Mouse (Mus musculus) urinary bladder, postnatal 25 days (tissue): ENCODE data around the gene Tiam1.

ENCODE experiments used
- DNase-seq: peaks from one replicate; pipeline ENCODE4 v3.0.0; 2022; ENCODE audit warnings: low spot score

The Tiam1 gene

DNA sequence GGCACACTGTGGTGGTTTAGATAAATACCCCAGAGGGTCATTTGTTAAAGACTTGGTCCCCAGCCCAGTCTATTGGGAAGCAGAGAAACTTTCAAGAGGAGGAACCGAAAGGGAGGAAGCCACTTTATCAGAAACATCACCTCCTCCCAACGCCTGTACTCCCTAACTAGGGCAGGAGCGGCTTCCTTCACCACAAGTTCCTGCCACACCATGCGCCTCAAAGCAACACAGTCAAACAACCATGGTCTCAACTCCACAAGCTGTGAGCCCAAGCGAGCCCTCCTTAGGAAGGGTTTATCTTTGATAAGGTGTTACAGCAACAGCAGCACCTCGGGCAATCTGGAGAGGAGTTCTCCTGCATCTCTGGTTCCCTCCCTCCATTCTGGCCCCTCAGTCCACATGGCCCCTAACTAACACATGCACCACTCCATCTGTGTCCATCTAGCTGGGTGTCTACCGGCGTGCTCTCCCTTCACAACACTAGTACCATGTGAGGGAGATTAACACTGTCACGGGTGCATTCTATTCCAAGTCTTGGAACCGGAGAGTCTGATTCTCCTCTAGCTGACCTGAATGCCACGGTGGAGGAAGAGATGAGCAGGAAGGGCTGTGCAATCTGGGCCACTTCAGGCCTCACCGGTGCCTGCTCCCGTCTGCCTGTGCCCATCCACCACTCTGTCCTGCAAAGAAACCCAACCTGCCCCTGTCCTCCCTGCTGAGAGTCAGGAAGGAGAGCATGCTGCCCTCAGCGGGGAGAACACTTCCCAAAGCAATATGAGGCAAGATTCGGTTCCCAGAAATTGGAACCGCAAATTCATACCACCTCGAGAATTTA lies 149.4 kb downstream of the Tiam1 start:
- DNase-seq, result no peak

DNA sequence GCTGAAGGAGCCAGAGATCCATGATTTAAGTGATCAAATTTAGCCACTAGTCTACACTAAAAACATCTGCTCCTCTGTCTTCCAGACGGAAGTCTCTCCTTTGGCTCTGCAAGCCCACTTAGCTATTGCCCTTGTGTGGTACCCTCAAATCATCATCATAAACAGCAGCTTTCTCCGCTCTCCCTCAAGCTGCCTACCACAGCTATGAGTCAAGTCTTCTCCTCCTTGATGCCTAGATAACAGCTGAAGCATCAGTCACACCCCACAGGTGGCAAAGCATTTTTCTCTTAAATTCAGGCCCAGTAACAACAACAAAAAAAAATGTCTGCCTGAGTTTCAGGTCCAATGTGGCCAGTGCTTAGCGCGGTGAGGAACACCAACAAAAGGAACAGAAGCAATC lies 150.1 kb downstream of the Tiam1 start:
- DNase-seq, result no peak

DNA sequence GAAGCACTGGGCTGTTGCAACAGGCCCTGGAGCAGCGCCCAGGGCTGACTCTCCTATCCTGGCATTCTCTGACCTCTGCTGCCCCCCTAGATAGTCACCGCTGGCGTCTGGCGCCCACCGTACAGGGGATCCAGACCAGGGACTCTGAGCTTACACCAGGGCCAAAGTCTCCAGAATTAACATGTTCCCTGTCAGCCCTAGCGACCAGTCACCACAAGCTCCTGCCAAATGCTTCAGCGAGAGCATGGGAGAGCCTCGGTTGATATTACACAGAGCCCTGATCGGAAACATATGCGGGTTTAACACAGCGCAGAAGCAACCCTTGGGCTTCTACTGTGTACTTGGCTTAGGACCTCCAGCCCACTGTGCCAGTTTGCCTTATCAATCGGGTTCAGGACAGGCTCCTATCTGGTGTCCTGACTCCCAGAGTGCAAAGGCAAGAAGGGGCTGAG lies 151.8 kb downstream of the Tiam1 start:
- peak; percentile 40 for DNase-seq

DNA sequence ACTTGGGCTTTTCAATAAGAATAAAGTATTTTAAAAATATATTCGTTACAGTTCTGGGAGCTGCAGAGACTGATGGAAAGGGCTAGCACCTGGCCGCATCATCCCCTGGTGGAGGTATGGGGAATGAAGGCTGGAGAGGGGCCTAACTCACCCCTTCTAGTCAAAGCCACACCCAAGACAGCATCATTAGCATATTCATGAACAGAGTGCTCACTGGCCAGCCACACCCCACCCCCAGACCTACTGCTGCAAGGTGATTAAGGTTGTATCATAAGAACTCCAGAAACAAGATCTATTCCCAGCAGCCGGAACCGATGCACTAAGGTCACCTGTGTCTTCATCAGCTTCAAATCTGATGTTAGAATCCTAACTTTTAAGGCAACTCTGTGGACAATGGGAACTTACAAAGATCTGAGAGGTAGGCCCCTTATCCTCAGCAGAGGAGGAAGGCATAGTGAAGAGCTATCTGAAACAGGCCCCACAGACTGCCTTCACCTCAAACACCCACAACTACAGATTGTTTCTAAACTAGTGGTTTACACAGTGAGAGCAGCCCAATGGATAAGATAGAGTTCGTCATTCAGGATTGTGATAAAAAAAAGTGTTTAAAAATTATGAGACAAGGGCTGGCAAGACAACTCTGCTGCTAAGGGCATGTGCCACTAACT lies 153.1 kb downstream of the Tiam1 start:
- DNase-seq, result no peak

DNA sequence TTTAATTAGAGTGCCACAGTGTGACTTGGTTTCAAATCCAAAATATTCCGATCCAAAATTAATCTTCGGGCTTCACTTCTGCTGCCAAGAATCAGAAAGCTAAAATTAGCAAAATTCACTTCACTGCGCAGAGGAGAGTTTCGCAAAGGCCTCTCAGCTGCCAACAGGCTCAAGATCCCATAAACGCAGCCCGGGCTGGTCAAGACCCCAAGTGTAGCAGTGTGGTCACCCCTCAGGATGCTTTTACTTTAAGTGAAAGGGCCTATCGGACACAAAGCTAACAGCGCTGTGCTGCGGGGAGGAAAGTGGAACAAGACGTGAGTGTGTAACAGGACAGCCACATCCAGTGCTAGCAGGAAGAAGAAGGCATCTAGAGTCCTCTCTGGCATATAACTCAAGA lies 153.8 kb downstream of the Tiam1 start:
- DNase-seq, result no peak

DNA sequence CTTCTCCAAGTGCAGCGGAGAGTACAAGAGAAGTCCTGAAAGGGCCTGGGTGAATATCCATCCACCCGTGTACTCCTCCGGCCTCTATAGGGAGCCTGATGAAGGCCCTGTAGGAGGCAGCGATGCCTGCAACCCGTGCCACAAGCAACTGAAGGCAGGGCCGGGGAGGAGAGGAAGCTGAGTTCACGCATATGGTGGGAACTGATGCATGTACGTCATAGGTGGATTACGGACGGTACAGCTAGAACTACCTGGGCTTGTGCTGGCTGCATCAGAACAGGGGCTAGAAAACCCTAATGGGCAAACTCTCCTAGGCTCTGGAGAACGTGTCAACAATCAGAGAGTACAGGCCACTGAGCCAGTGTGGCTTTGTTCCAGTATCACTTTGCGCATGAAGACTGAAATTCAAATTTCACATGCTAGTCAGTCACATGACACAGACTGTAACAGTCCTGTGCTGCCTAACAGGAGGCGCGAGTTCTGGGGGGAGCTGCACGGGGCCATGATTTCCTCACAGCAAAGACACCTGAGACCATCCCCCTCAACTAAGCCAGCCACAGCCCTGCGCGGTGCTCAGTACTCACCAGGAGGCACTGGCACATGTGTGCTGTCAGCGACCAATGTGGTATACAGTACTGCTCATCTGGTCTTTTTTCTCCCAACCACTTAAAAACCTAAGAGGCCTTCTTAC lies 156.8 kb downstream of the Tiam1 start:
- no peak for DNase-seq

DNA sequence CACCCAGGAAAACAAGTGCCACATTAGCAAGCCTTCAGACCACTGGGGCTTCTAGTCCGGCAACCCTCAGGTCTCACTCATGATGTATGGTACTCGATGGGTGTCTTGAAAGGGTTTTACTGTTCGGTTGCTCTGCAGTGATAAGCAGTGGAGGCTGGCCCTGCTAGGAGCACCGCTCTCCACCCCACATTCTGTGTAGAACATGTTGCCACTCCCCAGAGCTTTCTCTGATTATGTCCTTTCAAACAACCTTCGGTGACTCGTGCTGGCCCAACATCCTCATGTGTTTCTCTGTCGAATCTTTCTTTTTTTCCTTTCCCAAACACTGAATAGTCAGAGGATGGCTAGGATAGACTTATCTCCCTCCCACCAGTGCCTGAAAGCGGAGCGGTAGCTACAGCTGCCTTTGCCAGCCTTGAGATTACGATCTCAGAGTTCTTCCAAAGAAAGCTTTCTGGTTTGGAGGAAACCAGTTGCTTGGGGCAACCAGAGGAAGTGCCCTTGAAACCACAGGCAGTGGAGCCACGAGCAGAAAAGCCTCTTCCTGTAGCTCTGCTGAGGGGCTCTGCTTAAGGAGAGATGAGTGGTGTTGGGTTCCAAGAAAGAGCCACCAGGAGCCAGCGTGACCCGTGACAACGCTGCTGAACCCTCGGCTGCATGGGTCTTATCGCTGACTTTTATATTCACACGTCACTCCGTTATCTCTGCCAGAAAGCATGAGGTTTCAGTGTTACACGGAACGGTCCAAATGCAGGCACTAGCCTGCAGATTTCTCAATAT lies 157.7 kb downstream of the Tiam1 start:
- DNase-seq, result no peak

DNA sequence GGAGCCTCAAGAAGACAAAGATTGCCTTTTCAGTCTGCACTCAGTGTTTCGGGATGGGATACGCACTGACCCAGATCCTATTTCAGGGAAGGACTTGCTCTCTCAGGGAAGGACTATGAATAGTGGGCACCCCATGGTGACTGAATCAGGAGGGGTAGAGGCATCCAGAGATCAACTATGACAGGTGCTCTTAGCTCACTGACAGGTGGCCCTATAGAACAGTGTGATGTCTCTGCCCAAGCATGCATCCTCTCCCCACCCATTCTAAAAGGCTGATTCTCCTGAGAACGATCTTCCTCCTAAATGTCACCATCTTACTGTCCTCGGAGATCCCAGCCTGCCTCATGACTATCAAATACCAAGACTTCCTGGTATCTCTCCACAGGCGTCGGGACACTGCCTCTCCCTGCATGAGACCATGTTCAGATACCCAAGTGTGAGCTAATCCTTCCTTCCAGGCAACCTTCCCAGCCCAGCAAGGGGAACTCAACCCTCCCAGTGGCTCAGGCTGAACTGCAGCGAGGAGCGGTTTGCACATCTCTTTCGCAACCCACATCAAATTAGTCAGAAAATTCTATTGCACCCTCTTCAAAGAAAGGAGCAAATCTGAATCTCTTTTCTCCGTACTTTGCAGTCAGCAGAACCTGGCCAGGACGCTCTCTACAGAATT lies 163.4 kb downstream of the Tiam1 start:
- no peak for DNase-seq

DNA sequence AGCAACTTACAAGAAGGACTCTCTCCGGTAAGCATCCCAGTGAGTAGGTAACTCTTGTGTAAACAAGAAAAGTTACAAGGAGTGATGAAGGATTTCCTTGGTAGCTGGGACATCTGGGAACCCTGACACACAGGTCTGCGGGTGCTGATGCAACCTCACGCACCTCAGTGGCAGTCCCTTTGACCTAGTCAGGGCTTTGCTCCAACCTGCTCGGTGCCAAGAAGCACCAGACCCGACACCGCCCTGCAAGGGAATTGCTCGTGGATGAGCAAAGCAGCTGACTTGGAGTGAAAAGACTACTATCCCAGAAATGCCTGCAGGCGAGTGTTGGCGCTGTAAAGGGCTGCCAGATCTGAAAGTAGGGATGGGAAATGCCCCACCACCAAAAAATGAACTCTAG lies 168.1 kb downstream of the Tiam1 start:
- no peak for DNase-seq

DNA sequence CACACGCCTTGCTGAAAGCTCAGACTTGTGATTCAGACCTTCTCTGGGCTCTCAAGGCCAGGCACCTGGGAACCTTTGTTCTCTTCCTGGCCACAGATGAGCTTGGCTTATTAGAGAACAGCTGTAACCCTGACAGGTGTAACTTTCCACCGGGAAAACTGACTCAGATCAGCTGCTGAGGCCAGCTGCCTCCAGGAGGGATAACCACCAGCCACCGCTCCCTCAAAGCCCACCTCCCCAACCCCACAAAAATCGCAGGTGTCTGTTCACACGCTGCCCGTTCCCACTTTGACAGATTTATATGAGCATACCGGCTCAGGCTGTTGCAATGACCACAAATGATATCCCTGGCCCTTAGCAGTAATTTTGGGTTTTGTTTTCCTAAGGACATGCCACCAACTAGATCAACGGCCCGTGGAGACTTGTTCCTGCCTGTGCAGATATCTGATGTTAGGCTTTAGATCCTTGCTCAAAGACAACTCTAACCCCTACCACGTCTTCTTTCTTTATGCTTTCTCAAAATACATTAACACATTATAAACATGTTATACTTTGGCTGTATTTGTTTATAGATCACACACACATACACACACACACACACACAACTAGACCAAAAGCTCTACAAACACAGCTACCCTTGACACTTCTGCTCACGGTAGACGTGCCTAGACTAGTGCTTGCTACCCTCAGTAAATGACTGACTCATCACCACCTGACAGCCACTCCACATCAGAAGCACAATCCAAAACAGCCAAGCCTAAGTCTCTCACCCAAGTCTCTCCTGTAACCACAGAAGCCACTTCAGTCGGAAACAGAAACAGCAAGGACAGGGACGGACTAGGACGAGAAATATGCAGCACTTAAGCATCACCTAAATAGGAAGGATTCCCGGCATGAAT lies 169.5 kb downstream of the Tiam1 start:
- no peak for DNase-seq

DNA sequence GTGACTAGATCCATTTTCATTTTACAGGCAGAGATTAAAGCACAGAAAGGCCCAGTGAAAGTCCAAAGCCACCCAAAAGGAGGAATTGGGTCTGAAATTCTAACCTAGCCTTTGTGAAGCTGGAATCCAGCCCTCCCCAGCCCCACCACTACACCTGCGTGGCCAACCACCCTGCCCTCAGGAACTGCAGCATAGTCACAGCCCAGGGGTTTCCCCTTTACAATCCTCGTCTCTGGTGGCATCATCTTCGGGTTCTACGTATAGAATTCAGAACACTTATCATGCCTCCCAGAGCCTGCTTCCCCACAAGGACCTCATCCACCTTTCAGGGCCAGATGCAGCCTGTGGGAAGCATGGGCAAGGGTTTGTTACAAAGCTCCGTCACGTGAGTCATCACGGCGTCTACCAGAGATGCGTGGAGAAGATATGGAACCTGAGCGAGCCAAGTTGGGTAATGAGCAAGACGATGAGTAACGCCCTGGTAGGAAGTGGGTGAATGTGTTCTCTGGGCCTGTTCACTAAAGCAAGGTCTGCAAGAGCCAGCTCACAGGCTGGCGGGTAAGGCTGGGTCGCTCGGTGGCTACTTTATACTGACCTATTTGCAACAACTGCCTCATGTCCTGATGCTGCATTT lies 170.6 kb downstream of the Tiam1 start:
- DNase-seq, result no peak

DNA sequence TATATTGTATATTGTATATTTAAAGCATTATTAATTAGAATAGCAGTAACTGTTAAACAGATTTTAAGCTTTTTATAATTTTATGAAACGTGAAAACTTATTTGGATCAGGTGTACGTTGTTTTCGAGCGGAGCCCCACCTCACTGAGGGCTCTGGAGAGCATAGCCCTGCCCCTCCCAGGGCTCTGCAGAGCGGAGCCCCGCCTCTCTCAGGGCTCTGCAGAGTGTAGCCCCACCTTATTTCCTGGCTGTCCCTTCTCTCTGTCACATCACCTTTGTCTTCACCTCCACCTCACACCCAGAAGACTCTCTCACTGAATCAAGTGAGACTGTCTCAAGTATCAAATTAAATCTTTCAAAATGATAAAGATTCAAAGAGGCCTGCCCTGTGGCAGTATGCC lies 171.6 kb downstream of the Tiam1 start:
- no peak for DNase-seq

DNA sequence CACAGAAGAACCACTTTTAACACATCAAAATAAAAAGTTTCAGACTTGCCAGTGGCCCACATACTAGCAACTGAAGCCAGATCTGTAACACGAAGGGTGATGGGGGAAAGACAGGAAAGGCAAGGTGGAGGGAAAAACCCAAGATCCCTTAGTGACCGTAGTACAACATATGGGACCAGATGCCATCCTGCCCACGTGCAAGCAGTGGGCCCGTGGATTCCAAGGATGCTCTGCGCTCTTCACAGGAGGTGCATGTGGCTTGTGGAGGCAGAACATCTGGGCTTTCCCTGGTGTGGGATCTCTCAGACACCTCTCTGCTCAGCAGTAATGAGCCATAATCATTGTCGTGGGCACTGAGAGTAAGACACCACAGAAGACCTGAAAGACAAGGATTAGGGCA lies 175.5 kb downstream of the Tiam1 start:
- no peak for DNase-seq

DNA sequence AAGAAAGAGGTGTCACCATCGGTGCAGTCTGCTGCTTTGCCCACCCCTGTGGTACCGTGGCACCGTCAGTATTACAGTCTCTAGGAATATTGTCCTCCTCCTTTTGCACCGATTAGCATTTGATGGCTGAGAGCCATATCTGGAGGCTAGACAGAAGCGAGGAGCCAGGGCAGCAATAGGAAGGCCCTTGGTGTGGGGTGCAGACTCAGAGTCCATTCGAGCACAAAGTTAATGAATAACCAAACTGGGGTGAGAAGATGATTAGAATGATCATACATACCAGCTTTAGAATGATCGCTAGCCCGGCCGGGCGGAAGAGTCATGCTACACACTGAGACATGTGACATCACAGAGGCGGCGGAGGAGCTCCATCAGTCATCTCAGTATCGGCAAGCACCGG lies 180.7 kb downstream of the Tiam1 start:
- no peak for DNase-seq

DNA sequence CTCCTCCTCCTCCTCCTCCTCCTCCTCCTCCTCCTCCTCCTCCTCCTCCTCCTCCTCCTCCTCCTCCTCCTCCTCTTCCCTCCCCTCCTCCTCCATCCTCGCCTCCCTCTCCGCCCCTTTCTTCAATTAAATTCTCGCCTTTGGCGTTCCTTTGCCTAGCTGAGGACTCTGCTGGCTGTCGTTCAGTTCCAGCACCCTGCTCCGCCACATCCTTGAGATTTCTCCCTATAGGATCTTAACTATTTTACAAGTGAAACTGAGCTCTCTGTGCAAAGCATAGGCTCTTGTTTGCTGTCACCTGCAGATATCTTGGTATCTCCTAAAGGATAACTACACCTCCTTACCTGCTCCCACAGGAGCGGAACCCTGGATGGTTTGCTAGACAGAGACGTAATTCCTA lies 182.7 kb downstream of the Tiam1 start:
- DNase-seq, result no peak

DNA sequence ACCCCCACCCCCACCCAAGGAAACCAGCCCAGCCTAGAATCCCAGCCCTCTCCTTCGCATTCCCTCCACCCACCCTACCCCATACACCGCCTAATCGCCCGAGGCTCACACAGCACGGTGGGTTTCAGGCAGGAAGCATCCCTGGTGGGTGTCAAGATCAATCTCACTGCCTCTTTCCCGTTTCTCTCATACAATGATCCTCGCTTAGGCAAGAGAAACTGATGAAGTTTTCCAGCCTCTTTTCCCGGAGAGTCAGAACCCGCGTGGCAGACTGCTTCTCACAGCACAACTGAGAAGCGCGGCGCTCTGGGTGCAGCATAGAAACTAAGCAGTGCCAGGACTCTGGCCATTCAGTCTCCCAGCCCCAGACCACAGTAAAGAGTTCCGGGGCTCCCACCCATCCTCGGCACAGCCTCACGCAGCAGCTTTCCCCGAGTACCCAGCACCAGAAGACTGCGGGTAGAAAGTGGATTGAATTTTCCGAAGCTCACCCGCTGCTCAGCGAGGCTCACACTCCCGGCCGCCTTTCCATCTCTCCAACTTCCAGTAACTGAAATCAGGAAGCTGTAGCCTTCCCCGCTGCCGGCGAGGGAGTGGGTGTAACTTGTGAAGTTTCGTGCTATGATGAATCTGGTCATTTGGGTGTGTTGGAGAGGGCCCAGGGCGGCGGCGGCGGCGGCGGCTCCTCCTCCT lies 183.2 kb downstream of the Tiam1 start:
- peak; percentile 47 for DNase-seq

DNA sequence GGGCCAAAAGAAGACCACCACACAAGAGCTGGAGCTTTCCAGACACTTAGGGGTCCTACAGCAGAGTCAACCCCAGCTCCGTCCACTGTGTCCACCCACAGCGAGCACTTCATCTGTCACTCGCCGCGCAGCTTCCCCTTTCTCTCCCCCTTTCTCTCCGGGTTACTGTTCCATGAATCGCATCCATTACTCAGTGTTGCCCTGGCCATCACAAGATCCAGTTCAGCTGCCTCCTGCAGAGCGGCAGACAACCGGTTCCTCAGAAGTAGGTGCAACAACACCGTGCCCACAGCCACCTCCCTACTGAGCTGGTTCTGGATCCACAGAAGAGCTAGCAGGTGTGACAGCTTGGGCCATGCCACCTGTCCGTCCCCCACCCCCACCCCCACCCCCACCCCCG lies 184.6 kb downstream of the Tiam1 start:
- no peak for DNase-seq

DNA sequence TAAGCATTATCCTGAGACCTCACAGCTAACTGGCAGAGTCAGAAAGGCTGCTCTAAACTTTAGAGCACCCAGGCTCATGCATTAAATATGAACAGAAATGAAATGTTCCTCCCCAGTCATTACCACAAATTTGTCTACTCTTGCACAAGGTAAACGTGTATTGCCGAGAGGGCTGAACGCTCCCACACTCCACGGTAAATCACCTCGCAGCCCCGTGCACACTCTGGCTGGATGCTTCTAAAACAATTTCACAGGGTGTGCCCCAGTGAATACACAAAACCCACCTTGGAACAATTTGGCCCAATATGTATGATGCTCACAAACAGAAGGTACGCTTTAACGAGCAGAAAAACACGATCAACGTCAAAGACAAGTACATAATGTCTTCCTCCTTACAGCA lies 185.5 kb downstream of the Tiam1 start:
- DNase-seq, result no peak

DNA sequence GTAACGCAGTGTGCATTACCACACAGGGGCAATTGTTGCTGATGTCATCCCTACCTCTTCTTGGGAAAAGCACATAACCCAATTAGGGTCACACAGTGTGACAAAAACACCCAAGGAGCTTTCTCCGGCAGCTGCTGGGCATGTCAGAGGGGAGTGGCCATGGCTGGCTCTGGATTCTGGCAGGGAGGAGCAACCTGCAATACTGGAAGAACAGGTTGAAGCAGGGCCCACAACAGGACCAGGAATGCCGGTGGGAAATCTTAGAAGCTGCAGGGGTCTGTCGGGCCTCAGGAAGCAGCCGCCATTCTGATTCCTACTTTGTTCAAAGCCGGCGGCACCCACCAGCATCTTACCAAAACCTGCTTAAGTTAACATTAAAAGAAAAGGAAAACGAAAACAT lies 189.0 kb downstream of the Tiam1 start:
- peak; percentile 47 for DNase-seq

DNA sequence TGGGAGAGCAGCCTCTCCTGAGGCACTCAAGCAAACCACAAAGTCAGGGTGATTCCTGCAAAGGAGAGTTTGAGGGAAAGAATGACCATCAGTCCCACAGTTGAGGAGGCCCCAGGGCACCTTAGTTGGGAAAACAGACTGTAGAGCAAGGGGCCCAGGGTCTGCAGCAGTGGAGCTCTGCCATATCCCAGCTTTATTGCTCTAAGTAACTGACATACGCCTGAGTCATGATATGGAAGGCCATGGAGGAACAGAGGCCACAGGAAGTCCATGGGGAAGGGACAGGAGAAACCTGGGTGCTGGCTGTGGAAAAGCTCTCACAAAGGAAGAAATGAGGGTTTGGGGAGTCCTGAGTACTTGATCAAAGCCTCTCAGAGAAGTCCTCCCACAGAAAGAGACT lies 189.5 kb downstream of the Tiam1 start:
- no peak for DNase-seq
